Mouse (Mus musculus): ENCODE data around the gene Gng7. TPM values are rescaled to one million over a fixed set of nuclear protein-coding genes. Genes with fewer than 3 reads are reported as not detected.
"Not testable (repeated sequence)": the region's sequence is repeated elsewhere in the genome, so short reads cannot be mapped to it uniquely, and the experiment has no call there.

Gng7 gene
- polyA plus RNA-seq (2014; fragmentation: Nextera tagmentation; extraction: Ambion mirVana) = 20.3 and 22.7 TPM in 2 replicates

DNA sequence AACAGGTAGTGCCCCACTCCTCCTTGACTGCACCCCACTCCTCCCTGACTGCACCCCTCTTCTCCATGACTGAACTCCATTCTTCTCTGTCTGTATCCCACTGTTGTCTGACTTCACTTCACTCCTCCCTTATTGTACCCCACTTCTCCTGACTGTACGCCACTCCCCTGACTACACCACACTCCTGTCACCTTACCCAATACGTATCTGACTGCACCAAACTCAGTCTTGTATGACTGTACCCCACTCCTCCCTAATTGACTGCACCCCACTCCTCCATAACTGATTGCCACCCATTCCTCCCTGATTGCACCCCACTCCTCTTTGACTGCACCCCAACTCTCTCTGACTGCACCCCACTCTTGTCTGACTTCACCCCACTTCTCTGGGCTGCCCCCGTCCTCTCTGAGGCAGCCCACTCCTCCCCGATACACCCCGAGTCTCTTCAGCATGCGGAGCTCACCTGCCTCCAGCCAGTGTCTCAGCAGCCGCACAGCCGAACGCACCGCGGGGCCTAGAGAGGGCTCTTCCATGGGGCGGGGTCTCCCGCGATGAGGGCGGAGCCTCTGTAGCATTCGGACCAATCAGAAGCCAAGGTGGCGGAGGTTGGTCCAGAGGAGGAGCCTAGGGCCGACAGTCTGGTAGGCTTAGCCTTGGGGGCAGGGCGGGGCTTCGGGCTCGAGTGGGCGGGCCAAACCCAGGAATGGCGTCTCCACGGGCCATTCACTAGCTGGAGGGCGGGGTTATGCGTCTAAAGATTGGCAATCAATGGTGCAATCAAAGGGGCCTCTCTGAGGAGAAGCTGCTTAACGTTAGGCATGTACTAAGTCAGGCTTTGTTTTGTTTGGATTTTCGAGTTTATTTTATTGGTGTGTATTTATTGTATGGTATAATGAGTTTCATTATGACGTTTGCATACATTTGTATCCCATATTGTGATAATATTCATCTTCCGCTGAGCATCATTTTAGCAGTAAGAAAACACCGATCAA is at the start of gene Gng7:
Gene Gng7, minus strand, starts transcription at position 553 of the 992 bp plus-strand sequence.
- 9% methylated on average over 31 of the region's 31 CpGs for WGBS
- ATAC-seq (ENCODE audit: low read depth) = peak; percentile 97
- no peaks in the 10 kb centered on the region for H3K27me3 ChIP-seq (ENCODE audit: control insufficient read depth, insufficient read depth, low read length)
- no peaks in the 10 kb centered on the region for H3K9me3 ChIP-seq (ENCODE audit: control insufficient read depth, low read length)
- H3K4me2 ChIP-seq (ENCODE audit: low read depth, low read length) = peak within 1 kb of the TSS; percentile 64
- peak within 1 kb of the TSS; percentile 39 for H3K4me3 ChIP-seq (ENCODE audit: low read depth, low read length)
- H3K9ac ChIP-seq (replicated peaks; ENCODE audit: low read depth, low read length) = peak within 1 kb of the TSS; percentile 51; the same call in 1 of the 2 replicates
- H3K27ac ChIP-seq (ENCODE audit: low read depth, low read length) = no peak within 1 kb of the TSS
- no peaks in the 10 kb centered on the region for H3K36me3 ChIP-seq (ENCODE audit: control insufficient read depth, insufficient read depth, low read length)
- H3K4me1 ChIP-seq (ENCODE audit: control insufficient read depth, insufficient read depth, low read length) = no peaks in the 10 kb centered on the region

DNA sequence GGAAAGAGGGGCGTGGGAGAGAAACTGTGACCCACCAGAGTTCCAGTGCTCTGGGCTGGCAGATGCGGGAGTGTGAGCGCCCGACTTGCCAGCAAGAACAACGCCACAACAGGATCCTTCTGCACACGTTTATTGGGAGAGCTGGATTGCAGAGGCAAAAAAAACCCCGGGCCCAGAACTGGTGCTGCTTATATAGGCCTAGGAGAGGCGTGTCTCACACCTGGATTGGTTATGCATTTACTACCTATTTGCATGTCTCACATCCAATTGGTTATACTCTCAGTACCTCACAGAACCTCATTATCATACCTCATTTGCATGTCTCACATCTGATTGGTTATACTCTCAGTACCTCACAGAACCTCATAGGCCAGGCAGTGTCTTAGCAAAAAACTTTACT is 49.8 kb upstream of the Gng7 start:
- not testable (repeated sequence) for ATAC-seq (ENCODE audit: low read depth); H3K36me3 ChIP-seq (ENCODE audit: control insufficient read depth, insufficient read depth, low read length); H3K4me2 ChIP-seq (ENCODE audit: low read depth, low read length); H3K4me1 ChIP-seq (ENCODE audit: control insufficient read depth, insufficient read depth, low read length); H3K27ac ChIP-seq (ENCODE audit: low read depth, low read length); H3K4me3 ChIP-seq (ENCODE audit: low read depth, low read length); H3K27me3 ChIP-seq (ENCODE audit: control insufficient read depth, insufficient read depth, low read length); H3K9me3 ChIP-seq (ENCODE audit: control insufficient read depth, low read length); H3K9ac ChIP-seq (replicated peaks; ENCODE audit: low read depth, low read length)
- whole genome bisulfite sequencing = 92% methylated on average over 8 of the region's 8 CpGs

DNA sequence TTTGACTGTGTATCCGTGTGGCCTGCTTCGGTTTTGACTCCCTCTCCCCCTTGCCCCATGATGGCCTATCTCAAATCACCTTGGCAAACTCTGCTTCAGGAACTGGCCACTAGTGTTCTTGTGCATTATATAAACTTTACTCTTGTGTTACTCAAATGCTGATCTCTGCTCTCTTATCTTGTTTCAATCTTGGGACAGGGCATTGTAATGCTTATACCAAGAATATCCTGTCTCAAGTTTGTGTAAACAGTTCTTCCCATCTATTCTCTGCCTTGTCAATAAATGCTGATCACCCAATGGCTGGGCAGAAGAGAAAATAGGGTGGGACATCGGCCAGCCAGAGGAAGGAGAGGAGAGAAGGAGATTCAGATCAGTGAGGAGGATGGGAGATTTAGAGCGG is 48.0 kb upstream of the Gng7 start:
- Histone ChIP-seq H3K4me2 (ENCODE audit: low read depth, low read length) (no peak overlapping the region), H3K27me3 (ENCODE audit: control insufficient read depth, insufficient read depth, low read length) (no peaks in the 10 kb centered on the region), H3K36me3 (ENCODE audit: control insufficient read depth, insufficient read depth, low read length) (no peaks in the 10 kb centered on the region), H3K4me3 (ENCODE audit: low read depth, low read length) (no peak overlapping the region), H3K4me1 (ENCODE audit: control insufficient read depth, insufficient read depth, low read length) (peaks cover 16% of the 10 kb centered on the region), H3K9me3 (ENCODE audit: control insufficient read depth, low read length) (no peaks in the 10 kb centered on the region), H3K27ac (ENCODE audit: low read depth, low read length) (no peak overlapping the region), H3K9ac (replicated peaks; ENCODE audit: low read depth, low read length) (no peak overlapping the region)
- 62% methylated on average over 4 of the region's 4 CpGs for WGBS
- ATAC-seq (ENCODE audit: low read depth) = no peak

DNA sequence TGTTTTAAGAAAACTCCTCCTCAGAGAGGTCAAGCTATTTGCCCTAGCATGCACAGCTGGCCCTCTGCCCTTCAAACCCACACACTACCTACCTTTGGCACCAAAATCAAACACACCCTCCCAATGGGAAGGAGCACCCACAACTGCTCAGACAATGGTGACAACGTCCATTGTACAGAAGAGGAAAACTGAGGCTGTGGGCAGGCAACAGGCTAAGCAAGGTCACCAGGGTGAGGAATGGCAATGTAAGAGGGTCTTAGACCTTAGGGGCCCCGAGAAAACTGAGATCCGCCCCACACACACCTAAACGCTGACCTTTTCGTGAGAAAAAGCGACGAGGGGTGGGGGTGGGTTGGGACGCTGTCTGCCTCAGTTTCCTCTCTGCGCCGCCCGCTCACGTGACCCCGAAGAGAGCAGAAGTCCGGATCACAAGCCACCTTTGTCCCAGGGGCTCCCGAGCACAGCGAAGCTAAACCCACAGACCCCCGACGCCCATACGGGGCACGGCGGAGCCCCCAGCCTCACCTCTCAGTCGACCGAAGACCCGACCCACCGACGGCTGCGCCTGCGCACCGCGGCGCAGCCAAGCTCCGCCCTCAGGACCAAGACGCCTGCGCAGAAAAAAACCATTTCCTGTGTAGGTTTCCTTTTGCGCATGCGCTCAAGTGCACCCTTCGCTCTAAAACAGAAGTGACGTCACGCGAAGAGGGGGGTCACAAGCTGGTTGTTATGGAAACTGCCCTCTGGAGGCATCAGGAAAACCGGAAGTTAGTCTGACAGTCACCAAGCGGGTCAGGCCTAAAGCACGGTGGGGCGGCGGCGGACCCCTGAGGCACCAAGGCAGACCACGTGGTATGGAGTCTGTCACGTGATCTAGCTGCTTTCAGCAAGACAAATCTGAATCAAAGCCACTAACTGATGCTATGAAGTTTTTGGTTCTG is 45.1 kb upstream of the Gng7 start, which contains the start of gene Sgta:
Gene Sgta, minus strand, starts transcription at position 579 of the 941 bp plus-strand sequence.
- under 1% methylated on average over 47 of the region's 48 CpGs for WGBS
- Histone ChIP-seq H3K27ac (ENCODE audit: low read depth, low read length) (peak within 1 kb of the TSS; percentile 28; the same call in 1 of the 2 replicates), H3K9me3 (ENCODE audit: control insufficient read depth, low read length) (no peaks in the 10 kb centered on the region), H3K36me3 (ENCODE audit: control insufficient read depth, insufficient read depth, low read length) (no peaks in the 10 kb centered on the region), H3K27me3 (ENCODE audit: control insufficient read depth, insufficient read depth, low read length) (no peaks in the 10 kb centered on the region), H3K9ac (replicated peaks; ENCODE audit: low read depth, low read length) (peak within 1 kb of the TSS; percentile 73), H3K4me1 (ENCODE audit: control insufficient read depth, insufficient read depth, low read length) (peaks cover 18% of the 10 kb centered on the region), H3K4me3 (ENCODE audit: low read depth, low read length) (peak within 1 kb of the TSS; percentile 72), H3K4me2 (ENCODE audit: low read depth, low read length) (peak within 1 kb of the TSS; percentile 96)
- peak; percentile 90 for ATAC-seq (ENCODE audit: low read depth)

DNA sequence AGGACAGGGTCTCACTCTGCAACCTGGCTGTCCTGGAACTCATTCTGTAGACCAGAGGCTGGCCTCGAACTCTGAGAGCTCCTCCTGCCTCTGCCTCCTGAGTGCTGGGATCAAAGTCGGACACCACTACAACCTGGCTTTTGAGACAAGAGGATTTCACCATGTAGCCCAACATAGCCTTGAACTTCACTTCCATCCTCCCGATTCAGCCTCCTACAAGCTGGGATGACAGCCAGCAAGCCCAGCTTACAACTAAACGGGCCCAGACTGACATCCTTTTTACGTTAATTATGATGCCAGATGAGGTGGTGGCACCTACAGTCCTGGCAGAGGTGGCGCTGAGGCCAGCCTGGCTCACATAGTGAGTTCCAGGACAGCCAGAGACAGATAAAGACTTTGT is 44.2 kb upstream of the Gng7 start:
- Histone ChIP-seq H3K4me1 (ENCODE audit: control insufficient read depth, insufficient read depth, low read length) (peaks cover 18% of the 10 kb centered on the region), H3K36me3 (ENCODE audit: control insufficient read depth, insufficient read depth, low read length) (no peaks in the 10 kb centered on the region), H3K9me3 (ENCODE audit: control insufficient read depth, low read length) (no peaks in the 10 kb centered on the region), H3K4me2 (ENCODE audit: low read depth, low read length) (peak overlapping the region; percentile 96), H3K27ac (ENCODE audit: low read depth, low read length) (no peak overlapping the region), H3K4me3 (ENCODE audit: low read depth, low read length) (peak overlapping the region; percentile 72), H3K27me3 (ENCODE audit: control insufficient read depth, insufficient read depth, low read length) (no peaks in the 10 kb centered on the region), H3K9ac (replicated peaks; ENCODE audit: low read depth, low read length) (0 out of 2 replicates have a peak overlapping the region, but pooled peaks have one; percentile 73)
- WGBS = 93% methylated on average over 6 of the region's 6 CpGs
- ATAC-seq (ENCODE audit: low read depth) = no peak

DNA sequence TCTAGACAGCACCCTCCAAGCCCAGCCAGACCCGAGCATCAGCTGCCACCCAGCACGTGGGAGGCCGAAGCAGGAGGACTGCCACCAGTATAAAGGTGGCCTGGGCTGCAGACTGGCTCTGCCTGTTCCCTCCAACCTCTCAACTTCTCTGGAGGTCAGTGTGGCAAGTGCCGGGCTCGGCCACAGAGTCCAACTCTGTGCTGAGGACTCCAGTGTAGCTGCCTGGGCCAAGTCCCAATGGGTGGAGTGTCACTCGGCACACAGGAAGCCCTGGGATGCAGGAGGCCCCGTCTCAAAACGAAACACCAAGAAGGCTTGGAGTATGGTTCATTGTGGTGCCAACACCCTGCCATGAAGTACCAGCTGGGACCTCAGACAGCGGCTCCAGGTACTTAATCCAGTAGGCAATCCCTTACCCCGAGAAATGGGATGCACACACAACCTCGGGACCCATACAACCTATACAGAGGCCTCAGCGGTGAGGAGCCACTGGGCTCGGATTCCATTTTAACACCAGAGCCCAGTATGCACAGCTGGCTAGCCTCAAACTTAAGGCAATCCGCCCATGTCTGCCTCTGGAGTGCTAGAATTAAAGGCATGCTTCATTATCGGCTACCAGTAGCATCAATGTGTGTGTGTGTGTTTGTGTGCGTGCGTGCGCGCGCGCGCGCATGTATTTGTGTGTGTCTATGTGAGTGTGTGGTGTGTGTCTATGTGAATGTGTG is 42.8 kb upstream of the Gng7 start:
- Histone ChIP-seq H3K9ac (replicated peaks; ENCODE audit: low read depth, low read length) (no peak overlapping the region), H3K4me1 (ENCODE audit: control insufficient read depth, insufficient read depth, low read length) (peaks cover 18% of the 10 kb centered on the region), H3K27me3 (ENCODE audit: control insufficient read depth, insufficient read depth, low read length) (no peaks in the 10 kb centered on the region), H3K4me2 (ENCODE audit: low read depth, low read length) (no peak overlapping the region), H3K4me3 (ENCODE audit: low read depth, low read length) (no peak overlapping the region), H3K9me3 (ENCODE audit: control insufficient read depth, low read length) (no peaks in the 10 kb centered on the region), H3K36me3 (ENCODE audit: control insufficient read depth, insufficient read depth, low read length) (no peaks in the 10 kb centered on the region), H3K27ac (ENCODE audit: low read depth, low read length) (no peak overlapping the region)
- ATAC-seq (ENCODE audit: low read depth) = no peak
- WGBS = 93% methylated on average over 23 of the region's 23 CpGs

DNA sequence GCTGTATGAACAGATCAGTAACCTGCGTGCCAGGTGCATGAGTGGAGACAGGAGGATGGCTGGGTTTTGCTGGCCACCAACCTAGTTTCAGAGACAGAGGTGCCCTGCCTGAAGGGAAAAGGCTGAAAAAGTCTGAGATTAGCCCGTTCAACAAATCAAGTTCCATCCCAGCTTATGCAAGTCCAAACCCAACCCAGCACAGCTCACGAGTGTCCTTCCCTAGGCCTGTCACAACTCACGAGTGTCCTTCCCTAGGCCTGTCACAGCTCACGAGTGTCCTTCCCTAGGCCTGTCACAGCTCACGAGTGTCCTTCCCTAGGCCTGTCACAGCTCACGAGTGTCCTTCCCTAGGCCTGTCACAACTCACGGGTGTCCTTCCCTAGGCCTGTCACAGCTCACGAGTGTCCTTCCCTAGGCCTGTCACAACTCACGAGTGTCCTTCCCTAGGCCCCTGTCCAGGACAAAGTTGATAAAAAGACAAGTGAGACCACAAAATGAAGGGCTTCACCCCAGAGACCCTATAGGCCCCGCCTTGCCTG is 41.1 kb upstream of the Gng7 start:
- ATAC-seq (ENCODE audit: low read depth) = not testable (repeated sequence)
- WGBS = 89% methylated on average over 10 of the region's 11 CpGs
- H3K36me3 ChIP-seq (ENCODE audit: control insufficient read depth, insufficient read depth, low read length) = peaks cover 14% of the 10 kb centered on the region

DNA sequence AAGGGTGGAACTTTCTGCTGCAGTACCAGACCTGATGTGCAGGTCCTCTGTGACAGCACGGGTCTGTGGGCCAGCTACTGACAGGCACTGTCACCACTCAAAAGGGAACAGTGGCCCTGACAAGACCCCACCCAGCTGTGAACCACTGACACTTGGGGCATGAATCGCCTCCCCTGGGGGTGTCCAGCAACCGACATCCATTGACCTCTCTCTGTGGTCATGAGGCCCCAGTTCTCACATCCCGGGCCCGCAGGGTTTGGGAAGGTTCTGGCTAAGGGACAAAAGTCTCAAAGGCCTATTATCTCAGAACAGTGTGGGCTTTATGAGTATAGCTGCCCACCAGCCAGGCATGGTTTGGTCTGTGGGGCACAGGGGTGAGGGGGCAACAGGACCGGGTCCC is 40.4 kb upstream of the Gng7 start:
- Histone ChIP-seq H3K4me3 (ENCODE audit: low read depth, low read length) (no peak overlapping the region), H3K36me3 (ENCODE audit: control insufficient read depth, insufficient read depth, low read length) (peaks cover 21% of the 10 kb centered on the region), H3K9me3 (ENCODE audit: control insufficient read depth, low read length) (no peaks in the 10 kb centered on the region), H3K9ac (replicated peaks; ENCODE audit: low read depth, low read length) (0 out of 2 replicates have a peak overlapping the region, but pooled peaks have one; percentile 11), H3K4me2 (ENCODE audit: low read depth, low read length) (no peak overlapping the region), H3K27ac (ENCODE audit: low read depth, low read length) (no peak overlapping the region), H3K4me1 (ENCODE audit: control insufficient read depth, insufficient read depth, low read length) (peaks cover 18% of the 10 kb centered on the region), H3K27me3 (ENCODE audit: control insufficient read depth, insufficient read depth, low read length) (no peaks in the 10 kb centered on the region)
- ATAC-seq (ENCODE audit: low read depth) = no peak
- 85% methylated on average over 6 of the region's 6 CpGs for WGBS

More for the DNA sequence above, 41.1 kb upstream of the Gng7 start:
- H3K9ac ChIP-seq (replicated peaks; ENCODE audit: low read depth, low read length); H3K27ac ChIP-seq (ENCODE audit: low read depth, low read length); H3K27me3 ChIP-seq (ENCODE audit: control insufficient read depth, insufficient read depth, low read length); H3K4me3 ChIP-seq (ENCODE audit: low read depth, low read length); H3K4me2 ChIP-seq (ENCODE audit: low read depth, low read length); H3K9me3 ChIP-seq (ENCODE audit: control insufficient read depth, low read length): not testable (repeated sequence)
- peaks cover 18% of the 10 kb centered on the region for H3K4me1 ChIP-seq (ENCODE audit: control insufficient read depth, insufficient read depth, low read length)

Data from neural tube, embryonic 14.5 days (tissue).